28 mouse cellular contexts compared by ENCODE assay signal in the genomic region with DNA sequence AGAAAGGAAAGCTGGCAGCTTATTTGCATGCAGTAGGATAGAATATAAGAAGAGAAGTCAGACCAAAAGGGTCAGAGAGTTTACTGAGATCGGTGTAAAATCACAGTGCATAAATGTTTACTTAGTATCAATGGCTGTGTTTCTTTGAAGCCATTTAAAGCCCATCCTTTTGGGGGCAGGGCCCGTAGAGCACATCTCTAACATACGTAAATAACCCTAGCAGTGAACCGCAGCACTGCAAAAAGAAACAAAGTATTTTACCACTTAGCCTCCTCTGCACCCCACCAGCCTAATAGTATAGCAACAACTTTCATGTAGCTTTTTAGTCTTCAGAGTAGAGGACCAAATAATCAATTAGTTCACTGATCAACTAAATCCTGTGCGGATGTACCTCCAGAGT.
DNase-seq lines count a peak whose midpoint lies in the region; ATAC-seq lines count a peak whose summit lies in the region.
"Had no signal": no experiment of that assay in that cellular context is flagged by ENCODE, and none has a peak within 500 bp of the region (broad histone marks: within the 10 kb centered on the region; RNA-seq: fewer than 3 reads in every experiment).

No protein-coding gene starts in this region.

- DNase-seq in CD4-positive helper T cell, adult 2 months (ENCODE audit: low read depth, low spot score) = peak; percentile 63
- peak; percentile 37 to 59 for DNase-seq in CD8-positive naive resting alpha-beta T cell, adult 2 months (ENCODE audit: low read depth in 2 of 2, low spot score in 2 of 2)
- no peak for DNase-seq in urinary bladder, postnatal 36 days (ENCODE audit: low spot score in 2 of 2)
- DNase-seq: adrenal gland, postnatal 14 days; cerebellum, adult 11-12 months; cerebellum, postnatal 10 days; heart, postnatal 4 days; kidney, adult 11 months; kidney, postnatal 14 days; liver; lung, embryonic 14.5 days; lung, postnatal 14 days; right cerebral cortex, adult 18-20 months; spleen, adult 18-20 months had no signal

- H3K4me1 ChIP-seq in heart, embryonic 15.5 days (replicated peaks) = peaks cover 45% of the 10 kb centered on the region
- peaks cover 46% of the 10 kb centered on the region for H3K4me1 ChIP-seq in heart, embryonic 12.5 days (replicated peaks)
- H3K4me1 ChIP-seq: forebrain, embryonic 10.5 days; forebrain, embryonic 15.5 days; hindbrain, embryonic 13.5 days; neural tube, embryonic 12.5 days had no signal

- H3K4me2 ChIP-seq in heart, embryonic 15.5 days = no peak overlapping the region
- no peak overlapping the region for H3K4me2 ChIP-seq in heart, embryonic 12.5 days
- H3K4me2 ChIP-seq: embryonic facial prominence, embryonic 13.5 days; forebrain, embryonic 15.5 days; heart, embryonic 13.5 days; hindbrain, embryonic 13.5 days; lung, embryonic 14.5 days; midbrain, embryonic 11.5 days; neural tube, embryonic 12.5 days had no signal

- H3K9ac ChIP-seq in heart, embryonic 15.5 days = no peak overlapping the region
- no peak overlapping the region for H3K9ac ChIP-seq in heart, embryonic 12.5 days
- H3K9ac ChIP-seq: embryonic facial prominence, embryonic 13.5 days; forebrain, embryonic 15.5 days; heart, embryonic 13.5 days; hindbrain, embryonic 13.5 days; liver, embryonic 14.5 days; lung, embryonic 14.5 days; neural tube, embryonic 12.5 days had no signal

- H3K27me3 ChIP-seq in heart, embryonic 15.5 days = no peaks in the 10 kb centered on the region
- H3K27me3 ChIP-seq in heart, embryonic 12.5 days (replicated peaks) = no peaks in the 10 kb centered on the region
- H3K27me3 ChIP-seq: embryonic facial prominence, embryonic 13.5 days; forebrain, embryonic 15.5 days; heart, embryonic 13.5 days; hindbrain, embryonic 13.5 days; neural tube, embryonic 12.5 days had no signal

- no peak for ATAC-seq in heart, embryonic 15.5 days (replicated peaks; ENCODE audit: insufficient number of reproducible peaks, insufficient read depth, low FRiP score, low read depth)
- ATAC-seq in heart, embryonic 12.5 days (ENCODE audit: insufficient number of reproducible peaks, low FRiP score) = no peak
- ATAC-seq in inflammation-experienced regulatory T-cells, adult 6 months = peak; percentile 20
- ATAC-seq in megakaryocyte-erythroid progenitor cell, adult 5-6 weeks (replicated peaks; ENCODE audit: low FRiP score, low TSS enrichment, poor library complexity, severe bottlenecking) = no peak
- ATAC-seq: forebrain, embryonic 15.5 days; midbrain, embryonic 16.5 days had no signal

- peak overlapping the region; percentile 44 for H3K27ac ChIP-seq in heart, embryonic 15.5 days
- H3K27ac ChIP-seq in heart, embryonic 12.5 days (ENCODE audit: poor library complexity, severe bottlenecking) = no peak overlapping the region
- H3K27ac ChIP-seq: embryonic facial prominence, embryonic 13.5 days; forebrain, embryonic 10.5 days; forebrain, embryonic 15.5 days; heart, embryonic 13.5 days; hindbrain, embryonic 13.5 days; liver, embryonic 14.5 days; neural tube, embryonic 12.5 days had no signal

- H3K36me3 ChIP-seq in heart, embryonic 15.5 days = no peaks in the 10 kb centered on the region
- no peaks in the 10 kb centered on the region for H3K36me3 ChIP-seq in heart, embryonic 12.5 days
- H3K36me3 ChIP-seq: embryonic facial prominence, embryonic 13.5 days; forebrain, embryonic 10.5 days; forebrain, embryonic 15.5 days; heart, embryonic 13.5 days; hindbrain, embryonic 13.5 days; neural tube, embryonic 12.5 days had no signal

- H3K9me3 ChIP-seq in heart, embryonic 15.5 days (replicated peaks) = no peaks in the 10 kb centered on the region
- H3K9me3 ChIP-seq in heart, embryonic 12.5 days (replicated peaks) = no peaks in the 10 kb centered on the region
- H3K9me3 ChIP-seq: embryonic facial prominence, embryonic 13.5 days; forebrain, embryonic 10.5 days; forebrain, embryonic 15.5 days; G1E; heart, embryonic 13.5 days; hindbrain, embryonic 13.5 days; neural tube, embryonic 12.5 days had no signal

- WGBS in heart, embryonic 15.5 days = 67% methylated on average over 5 of the region's 5 CpGs
- WGBS in heart, embryonic 12.5 days = 75% methylated on average over 5 of the region's 5 CpGs

- H3K4me3 ChIP-seq in heart, embryonic 15.5 days = no peak overlapping the region
- no peak overlapping the region for H3K4me3 ChIP-seq in heart, embryonic 12.5 days
- H3K4me3 ChIP-seq: embryonic facial prominence, embryonic 13.5 days; forebrain, embryonic 10.5 days; forebrain, embryonic 15.5 days; heart, embryonic 13.5 days; hindbrain, embryonic 13.5 days; neural tube, embryonic 12.5 days had no signal

Comparison
In these comparisons a context has a peak if more than half of its experiments do, and no peak if none do; other contexts are left out.
1. DNase-seq: peak in CD4-positive helper T cell, adult 2 months (single experiment) and CD8-positive naive resting alpha-beta T cell, adult 2 months (2 of 2); none in urinary bladder, postnatal 36 days (0 of 2).